Mouse (Mus musculus) left cerebral cortex, postnatal 25 days (tissue): Measurements from ENCODE around the gene N4bp1. TPM values are rescaled to one million over a fixed set of nuclear protein-coding genes. Genes with fewer than 3 reads are reported as not detected.

Experiments used
- DNase-seq, 2 experiments: peaks; one replicate each; pipeline ENCODE4 v3.0.0; 2022; ENCODE audit warnings: low spot score in 2 of 2, mixed read lengths in 1 of 2
- intact Hi-C: fragments of 180-260 bp; cut with DNase I; formaldehyde crosslinking; loops from one replicate; pipeline ENCODE4 v1.15.1; 2025
- total RNA-seq, 2 experiments: library from RNA; stranded (reverse); gene quantifications; 2 replicates each; pipeline ENCODE4 v1.2.3; 2021

N4bp1 gene
- total RNA-seq, 2 experiments from 2014 or later = 33.5 to 34.0 TPM

DNA sequence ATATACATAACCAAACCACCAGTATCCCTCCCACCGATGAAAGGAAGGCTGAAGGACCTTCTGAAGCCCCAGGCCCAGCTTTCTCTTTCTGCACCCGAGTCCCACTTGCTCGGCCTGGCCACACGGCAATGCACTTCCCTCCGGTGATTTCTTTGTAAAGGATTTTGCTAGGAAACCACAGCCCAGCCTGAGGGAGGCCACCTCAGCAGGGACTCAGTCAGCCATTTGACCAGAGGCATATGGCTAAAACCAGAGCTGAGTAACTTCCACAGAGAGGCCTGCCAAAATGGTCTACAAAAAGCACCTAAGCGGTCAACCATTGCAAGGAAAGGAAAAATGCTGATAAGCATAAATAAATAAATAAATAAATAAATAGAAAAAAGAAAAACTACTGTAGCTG lies 90.3 kb downstream of the N4bp1 start:
- no peak for DNase-seq
- intact Hi-C loops = no loop called here

DNA sequence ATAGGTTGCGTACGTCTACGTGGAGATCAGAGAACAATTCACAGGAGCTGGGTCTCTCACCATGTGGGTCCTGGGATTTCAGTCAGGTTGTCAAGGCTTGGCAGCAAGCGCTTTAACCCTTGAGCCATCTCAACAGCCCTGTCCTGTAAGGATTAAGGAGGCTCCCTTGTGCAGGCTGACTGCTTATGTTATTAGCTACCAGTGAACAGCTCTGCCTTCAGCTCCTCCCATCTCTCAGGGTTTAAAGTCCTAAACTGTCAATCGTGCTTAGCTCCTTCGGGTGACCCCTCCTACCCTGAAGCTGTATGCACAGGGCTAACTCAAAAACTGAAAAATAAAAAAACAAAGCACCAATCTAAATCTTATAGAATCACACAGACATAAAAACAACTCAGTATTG lies 93.5 kb downstream of the N4bp1 start:
- intact Hi-C loops = no loop called here
- no peak for DNase-seq

DNA sequence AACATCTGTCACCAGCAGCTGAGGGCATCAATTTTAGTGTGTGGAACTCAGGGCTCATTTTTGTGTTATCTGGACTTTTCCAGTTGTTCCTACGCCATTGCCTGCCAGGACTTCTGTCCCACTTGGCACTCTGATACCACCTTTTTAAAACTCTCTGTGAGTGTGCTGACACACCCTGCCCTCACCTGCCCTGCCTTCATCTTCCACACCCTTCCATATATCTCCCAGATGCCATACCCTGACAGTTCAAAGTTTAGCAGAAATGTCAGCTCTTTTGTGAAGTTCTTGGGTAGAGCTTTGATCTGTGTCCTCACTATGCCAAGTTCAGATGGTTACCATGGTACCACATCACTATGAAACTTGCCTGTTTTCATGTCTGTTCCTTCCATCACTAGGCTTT lies 95.5 kb downstream of the N4bp1 start:
- no peak for DNase-seq
- intact Hi-C loops = no loop called here

DNA sequence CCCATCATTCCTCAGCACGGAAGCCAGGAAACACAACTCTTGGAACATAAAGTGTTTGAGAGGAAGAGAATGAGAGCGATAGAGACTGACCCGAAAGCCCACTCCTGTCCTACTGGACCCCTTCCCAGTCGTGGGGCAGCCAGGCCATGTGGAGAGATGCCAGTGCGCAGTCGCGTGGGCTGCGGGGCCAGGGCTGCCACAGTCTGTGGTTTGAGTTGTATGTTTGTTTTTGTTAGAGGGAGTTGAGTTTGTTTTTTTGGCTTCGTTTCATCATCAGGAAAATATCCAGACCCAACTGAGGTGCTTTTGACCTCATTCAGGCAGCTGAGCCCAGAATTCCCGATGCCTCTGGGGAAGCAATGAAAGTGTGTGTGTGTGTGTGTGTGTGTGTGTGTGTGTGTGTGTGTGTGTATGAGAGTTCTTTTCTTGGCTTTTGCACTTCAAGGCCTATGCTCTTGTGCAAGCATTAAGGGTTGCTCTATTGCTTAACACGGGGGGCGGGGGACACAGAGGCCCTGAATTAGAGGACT lies 97.1 kb downstream of the N4bp1 start:
- intact Hi-C loops = no loop called here
- no peak for DNase-seq

DNA sequence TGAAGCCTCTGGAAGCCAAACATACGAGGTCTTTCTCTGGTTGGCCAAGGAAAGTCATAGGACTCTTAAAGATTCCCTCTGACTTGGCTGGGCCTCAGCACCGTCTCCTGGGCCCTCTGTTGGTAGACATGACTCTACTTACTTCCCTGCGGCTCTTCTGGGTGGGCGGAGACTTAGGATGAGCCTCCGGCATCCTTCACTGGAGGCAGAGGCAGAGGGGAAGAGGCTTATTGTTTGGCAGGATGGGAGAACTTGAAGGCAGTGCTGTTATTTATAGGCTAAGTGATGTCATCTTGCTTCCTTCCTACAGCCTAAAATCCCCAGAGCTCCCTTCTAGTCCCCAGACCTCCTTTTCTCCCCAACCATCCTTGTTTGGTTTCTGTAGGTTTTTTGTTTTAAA lies 98.6 kb downstream of the N4bp1 start:
- no peak for DNase-seq
- intact Hi-C loops = no loop called here

DNA sequence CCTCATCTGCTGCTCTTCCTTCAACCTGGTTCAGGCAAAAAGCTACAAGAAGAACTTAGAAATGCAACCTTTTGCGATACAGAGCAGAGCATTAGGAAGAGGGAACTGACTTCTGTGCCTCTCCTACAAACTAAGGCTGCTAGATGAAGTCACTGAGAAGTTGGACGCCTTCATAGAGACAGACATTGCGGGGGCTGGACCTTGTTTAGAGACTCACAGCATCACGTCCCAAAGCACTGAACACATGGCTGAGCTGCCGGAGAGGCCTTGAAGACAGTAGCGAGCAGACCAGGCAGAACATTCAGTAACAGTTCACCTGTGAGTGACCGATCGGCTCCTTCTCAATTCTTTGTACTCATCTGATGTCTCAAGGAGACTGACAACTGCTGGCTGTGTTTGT lies 104.0 kb downstream of the N4bp1 start:
- peak in 1 of 2 experiments; percentile 14 for DNase-seq
- intact Hi-C loops = no loop called here

DNA sequence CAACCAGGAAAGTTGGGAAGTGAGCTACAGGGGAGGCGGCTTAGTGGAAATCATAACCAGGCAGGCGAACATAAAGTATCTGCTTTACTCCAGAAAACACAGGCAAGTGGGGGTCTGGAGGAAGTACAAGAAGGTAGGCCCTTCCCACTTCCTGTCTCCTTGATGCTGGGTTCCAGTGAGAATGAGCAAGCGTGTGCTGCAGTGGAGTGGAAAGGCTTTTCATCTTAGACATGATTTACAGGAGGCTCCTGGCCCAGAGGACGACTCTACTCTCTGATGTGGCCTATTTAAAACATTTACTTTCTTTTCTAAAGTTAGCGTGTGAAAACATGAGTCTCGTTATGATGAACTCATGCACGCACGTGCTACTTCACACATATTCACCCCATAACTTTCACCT lies 105.9 kb downstream of the N4bp1 start:
- intact Hi-C loops = no loop called here
- no peak for DNase-seq

DNA sequence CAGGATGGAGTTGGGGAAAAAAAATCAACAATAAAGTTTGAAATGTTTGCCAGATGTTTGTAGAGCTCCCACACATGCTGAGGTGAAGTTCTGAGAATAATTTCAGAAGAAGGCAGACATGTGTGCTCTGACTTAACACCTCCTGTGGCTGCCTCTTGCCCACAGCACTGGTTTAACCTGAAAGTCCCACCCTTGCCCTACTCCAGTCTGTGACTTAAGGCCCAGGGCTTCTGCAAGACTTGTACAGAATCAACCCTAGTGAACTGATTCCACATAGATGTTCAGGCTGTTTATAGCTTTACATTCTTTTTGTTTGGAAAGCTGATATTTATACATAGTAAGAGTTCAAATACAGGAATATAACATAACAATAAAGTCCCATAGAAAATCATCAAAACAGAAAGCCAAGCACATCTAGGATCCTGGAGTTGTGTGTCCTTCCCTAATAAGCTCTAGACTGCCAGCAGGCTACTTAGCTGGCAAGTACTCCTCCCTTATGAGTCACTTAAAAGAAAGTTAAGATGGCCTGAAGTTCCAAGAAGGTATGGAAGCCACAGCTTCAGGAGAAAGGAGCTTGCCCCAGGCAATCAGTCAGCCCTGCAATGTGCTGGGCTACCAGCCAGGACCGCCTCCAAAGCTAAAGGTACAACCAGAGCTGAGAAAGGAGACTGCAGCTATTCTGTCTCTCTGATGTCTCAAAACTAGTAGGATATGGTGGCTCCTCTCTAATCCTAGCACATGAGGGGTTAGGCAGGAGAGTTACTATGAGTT lies 114.9 kb downstream of the N4bp1 start:
- DNase-seq = no peak
- intact Hi-C loops = no loop called here

DNA sequence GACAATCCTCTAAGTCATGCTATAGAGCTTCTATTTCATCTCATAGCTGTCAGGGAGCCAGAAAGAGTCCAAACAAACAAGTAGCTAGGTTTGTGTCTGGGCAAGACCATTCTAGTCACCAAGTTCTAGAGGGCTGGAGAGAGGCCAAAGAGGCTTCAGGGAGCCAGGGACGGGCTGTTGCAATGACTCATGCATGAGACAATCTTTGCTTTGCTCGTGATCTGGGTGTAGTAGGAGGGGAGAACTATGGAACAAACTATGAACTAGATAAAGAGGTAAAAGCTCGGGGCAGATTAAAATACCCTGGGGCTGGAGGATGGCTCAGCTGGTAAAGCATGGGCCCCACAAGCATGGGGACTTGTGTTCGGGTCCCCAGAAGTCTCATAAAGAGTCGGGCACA lies 116.6 kb downstream of the N4bp1 start:
- intact Hi-C loops = no loop called here
- DNase-seq = peak in 1 of 2 experiments; percentile 72

DNA sequence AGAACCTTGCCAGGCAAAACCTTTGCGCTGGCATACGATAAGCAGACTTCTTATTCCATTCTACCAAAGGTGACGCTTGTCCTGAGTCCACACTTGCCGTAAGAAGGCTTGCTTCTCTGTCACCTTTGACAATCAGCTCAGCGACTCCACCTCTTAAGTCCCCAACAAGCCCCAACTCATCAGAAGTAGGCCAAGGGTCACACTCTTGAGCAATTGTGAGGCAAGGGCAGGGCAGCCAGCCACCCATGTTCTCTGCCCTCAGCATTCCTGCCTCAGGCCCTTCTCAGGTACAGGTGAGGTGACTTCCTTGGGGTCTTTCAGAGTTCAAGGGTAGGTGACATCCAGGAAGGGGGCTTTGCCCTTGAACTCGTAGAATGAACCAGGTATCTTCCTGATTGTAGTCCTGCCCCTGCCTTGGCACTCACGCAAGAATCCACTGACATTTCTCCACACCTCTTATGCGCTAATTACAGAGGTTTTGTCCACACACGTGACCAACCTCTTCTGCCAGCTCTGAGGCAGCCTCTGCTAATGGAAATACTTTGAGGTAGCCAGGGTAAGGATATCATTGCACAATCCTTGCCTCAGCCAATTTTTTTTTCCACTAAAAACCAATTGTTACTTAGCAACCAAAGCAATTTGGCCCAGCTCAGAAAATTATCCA lies 118.4 kb downstream of the N4bp1 start:
- peak in 1 of 2 experiments; percentile 12 for DNase-seq
- intact Hi-C loops = no loop called here

DNA sequence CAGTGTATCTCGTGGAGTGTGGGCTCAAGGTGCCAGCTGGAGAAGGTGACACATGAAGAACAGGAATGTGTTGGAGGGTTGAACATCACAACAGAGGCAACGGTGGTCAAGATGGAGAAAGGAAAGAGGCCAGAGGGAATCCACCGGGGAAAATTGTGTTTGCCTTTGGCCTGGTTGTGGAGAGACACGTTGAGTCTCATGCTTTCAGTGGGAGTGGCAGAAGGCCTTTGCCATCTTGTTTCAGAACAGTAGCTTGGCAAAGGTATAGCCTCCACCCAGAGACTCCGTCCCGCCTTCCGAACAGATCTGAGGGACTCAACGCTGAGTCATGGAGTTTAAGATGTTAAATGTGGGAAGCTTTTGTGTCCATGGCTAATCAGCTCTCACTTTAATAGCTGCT lies 119.4 kb downstream of the N4bp1 start:
- intact Hi-C loops = no loop called here
- no peak for DNase-seq

DNA sequence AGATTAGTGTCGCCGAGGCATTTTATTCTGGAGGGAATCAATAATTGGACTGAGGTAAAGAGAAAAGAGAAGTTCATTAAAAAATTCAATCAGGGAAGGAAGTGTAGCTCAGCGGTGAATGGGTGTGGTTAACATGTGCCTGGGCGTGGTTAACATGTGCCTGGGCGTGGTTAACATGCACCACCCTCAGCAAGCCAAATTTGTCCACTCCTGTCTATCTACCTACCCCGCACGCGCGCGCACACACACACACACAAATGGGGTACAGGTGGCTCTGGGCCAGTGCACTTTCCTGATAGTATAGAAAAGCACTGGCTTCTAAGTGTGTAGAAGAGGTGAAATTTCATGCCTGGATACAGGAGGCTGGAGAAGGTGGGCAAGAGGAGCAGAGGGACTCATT lies 119.9 kb downstream of the N4bp1 start:
- intact Hi-C loops = no loop called here
- no peak for DNase-seq

DNA sequence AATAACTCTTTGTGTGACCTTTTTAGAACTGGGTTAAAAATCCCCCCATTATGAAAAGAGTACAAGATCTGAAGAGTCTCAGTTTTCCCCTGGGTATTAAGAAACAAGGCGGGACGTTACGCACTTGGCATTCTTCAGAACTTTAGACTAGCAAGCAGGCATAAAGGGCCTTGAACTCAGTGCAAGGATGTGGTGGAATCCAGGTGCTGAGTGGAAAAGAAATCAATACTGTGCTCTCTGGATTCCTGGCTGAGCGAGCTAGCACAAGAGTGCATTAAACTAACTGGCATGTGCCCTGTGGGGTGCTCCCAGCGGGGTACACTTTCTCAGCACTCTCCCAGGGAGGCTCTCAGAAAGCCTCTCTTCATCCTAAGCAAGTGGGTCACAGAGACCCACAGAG lies 122.3 kb downstream of the N4bp1 start:
- no peak for DNase-seq
- intact Hi-C loops = no loop called here

DNA sequence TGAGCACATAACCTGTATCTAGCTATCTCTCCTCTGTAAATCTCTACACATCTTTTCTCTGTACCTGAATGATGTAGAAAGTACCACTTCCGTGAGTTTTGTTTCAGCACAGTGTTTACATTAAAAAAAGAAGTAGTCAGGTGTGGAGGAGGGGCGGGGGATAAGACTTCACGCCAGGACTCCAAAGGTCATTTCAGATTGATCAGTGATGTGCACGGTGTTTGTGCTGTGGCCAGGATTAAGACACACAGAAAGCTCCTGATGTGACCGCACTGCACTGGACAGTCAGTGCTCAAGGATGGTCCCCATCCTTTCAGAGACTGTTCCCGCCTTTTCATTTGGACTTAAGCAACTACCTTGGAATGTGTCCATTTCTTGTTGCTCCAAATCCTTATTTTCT lies 124.3 kb downstream of the N4bp1 start:
- intact Hi-C loops = no loop called here
- no peak for DNase-seq

DNA sequence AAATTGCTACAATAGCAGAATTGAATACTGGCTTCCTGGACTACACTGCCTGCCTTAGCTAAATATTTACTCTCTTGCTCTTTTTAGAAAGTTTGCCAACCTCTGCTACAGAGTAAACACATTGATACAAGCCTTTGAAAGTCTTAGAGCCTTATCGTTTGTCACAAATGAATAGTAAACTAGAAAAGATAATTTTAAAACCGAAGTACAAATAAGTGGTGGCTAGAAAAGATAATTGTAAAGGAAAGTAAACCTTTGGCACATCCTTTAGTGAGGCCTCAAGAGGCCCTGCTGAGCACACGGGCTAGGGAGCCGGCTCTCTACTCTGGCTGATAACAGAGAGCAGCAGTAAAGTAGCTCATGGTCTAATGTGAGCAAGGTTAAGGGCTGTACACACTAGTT lies 126.0 kb downstream of the N4bp1 start:
- no peak for DNase-seq
- intact Hi-C loops = loop anchor here (1.0 kb wide), 1 partner anchor 12 kb away; no protein-coding TSS in a partner anchor

DNA sequence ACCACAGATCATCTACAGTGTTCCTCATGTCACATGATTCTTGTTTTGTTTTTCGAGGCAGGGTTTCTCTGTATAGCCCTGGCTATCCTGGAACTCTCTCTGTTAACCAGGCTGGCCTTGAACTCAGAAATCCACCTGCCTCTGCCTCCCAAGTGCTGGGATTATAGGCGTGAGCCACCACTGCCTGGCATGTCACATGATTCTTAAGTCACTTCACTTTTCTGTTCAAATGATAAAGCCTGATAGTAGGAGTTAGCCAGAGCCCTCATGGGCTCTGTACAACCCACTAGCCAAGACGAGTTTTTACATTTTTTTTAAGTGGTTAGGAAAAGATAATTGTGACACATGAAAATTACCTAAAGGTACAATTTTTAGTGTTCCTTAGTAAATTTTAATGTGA lies 126.4 kb downstream of the N4bp1 start:
- no peak for DNase-seq
- intact Hi-C loops = loop anchor here (1.0 kb wide), 1 partner anchor 11 kb away; no protein-coding TSS in a partner anchor

Other genes starting within 250 kb of the N4bp1 start
- gene Gm10638, start 139.6 kb downstream of the N4bp1 start, total RNA-seq = 1 to 10 TPM; 3.2 to 3.4 TPM
- gene Siah1a, start 139.3 kb downstream of the N4bp1 start, total RNA-seq = 10 to 100 TPM; 28.6 to 32.1 TPM